ENCODE assay signal across 25 mouse cellular contexts in the genomic region with DNA sequence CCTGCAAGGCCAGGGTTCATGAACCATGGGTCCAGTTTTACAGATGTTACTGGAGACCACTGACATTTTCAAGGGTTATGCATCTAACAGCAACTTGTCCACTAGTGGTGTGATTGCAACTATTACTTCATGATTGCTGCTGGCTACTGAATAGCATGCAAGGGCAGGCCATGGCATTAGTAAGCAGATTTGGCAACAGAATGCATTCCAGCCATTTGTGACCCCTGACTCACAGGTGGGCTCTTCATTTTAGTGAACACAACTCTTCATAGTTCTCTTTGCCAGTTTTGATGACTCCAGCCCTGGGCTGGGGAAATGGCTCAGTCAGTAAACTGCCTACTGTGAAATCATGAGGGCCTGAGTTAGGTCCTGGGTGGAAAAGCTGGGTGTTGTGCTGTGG.
DNase-seq lines count a peak whose midpoint lies in the region; ATAC-seq and TF ChIP-seq lines count a peak whose summit lies in the region.
"Had no signal": no experiment of that assay in that cellular context is flagged by ENCODE, and none has a peak within 500 bp of the region (broad histone marks: within the 10 kb centered on the region; RNA-seq: fewer than 3 reads in every experiment).

No protein-coding gene starts in this region.

- peak; percentile 41 for DNase-seq in adrenal gland, adult 2 months
- no peak for DNase-seq in adrenal gland, postnatal 14 days
- DNase-seq in Patski (ENCODE audit: low read depth, low spot score) = no peak
- DNase-seq in gastrocnemius, postnatal 25 days = no peak
- DNase-seq: adrenal gland, postnatal 25 days; cerebellum, adult 18-20 months; cerebellum, adult 9-10 months; cerebellum, postnatal 14 days; gastrocnemius, postnatal 10 days; heart, adult 11 months; kidney, adult 2 months had no signal

- H3K27me3 ChIP-seq in C2C12 (ENCODE audit: control insufficient read depth, insufficient read depth, insufficient read length) (no peaks in the 10 kb centered on the region), Patski (no peaks in the 10 kb centered on the region), myocyte (ENCODE audit: control insufficient read depth, insufficient read depth, insufficient read length) (no peaks in the 10 kb centered on the region)
- H3K27me3 ChIP-seq: embryonic facial prominence, embryonic 12.5 days; embryonic facial prominence, embryonic 15.5 days; forebrain, embryonic 12.5 days; forebrain, embryonic 15.5 days; hindbrain, embryonic 12.5 days; hindbrain, embryonic 15.5 days had no signal

- TF ChIP-seq CTCF in C2C12 (IDR thresholded peaks at IDR 0.05; ENCODE audit: control insufficient read depth, insufficient read depth, insufficient read length) (no peak), Patski (IDR thresholded peaks at IDR 0.05) (no peak)

- no peak overlapping the region for H3ac ChIP-seq in C2C12 (ENCODE audit: control insufficient read depth, insufficient read length, low read depth)
- H3ac ChIP-seq in myocyte (ENCODE audit: control insufficient read depth, insufficient read length) = no peak overlapping the region

- CTCF ChIA-PET in Patski (lab: Charles Lee) = interaction anchor here (0.9 to 2.9 kb wide), 3 partner anchors 16 to 154 kb away, joined by 3 to 11 read pairs (median 3); no protein-coding TSS in a partner anchor

- H3K79me3 ChIP-seq in C2C12 (ENCODE audit: low read depth) = no peaks in the 10 kb centered on the region

- peak; percentile 75 for ATAC-seq in Patski
- ATAC-seq in cerebellum, adult (ENCODE audit: insufficient number of reproducible peaks, low FRiP score, low TSS enrichment) = no peak
- no peak for ATAC-seq in frontal cortex, adult (ENCODE audit: low TSS enrichment)
- ATAC-seq: activated CD4-positive, CD25-positive, alpha-beta regulatory T cell, adult 4 months; forebrain, embryonic 15.5 days; intestine, postnatal 0 days had no signal

- H3K36me3 ChIP-seq in C2C12 (ENCODE audit: control insufficient read depth, insufficient read depth) = no peaks in the 10 kb centered on the region
- no peaks in the 10 kb centered on the region for H3K36me3 ChIP-seq in myocyte (ENCODE audit: control insufficient read depth, insufficient read depth)
- H3K36me3 ChIP-seq: embryonic facial prominence, embryonic 12.5 days; embryonic facial prominence, embryonic 15.5 days; forebrain, embryonic 12.5 days; forebrain, embryonic 15.5 days; hindbrain, embryonic 12.5 days; hindbrain, embryonic 15.5 days had no signal

- H3K4me2 ChIP-seq in myocyte (ENCODE audit: low read depth) = no peak overlapping the region
- H3K4me2 ChIP-seq: embryonic facial prominence, embryonic 12.5 days; embryonic facial prominence, embryonic 15.5 days; forebrain, embryonic 12.5 days; forebrain, embryonic 15.5 days; heart, embryonic 11.5 days; hindbrain, embryonic 12.5 days; hindbrain, embryonic 15.5 days had no signal

- H3K4me3 ChIP-seq in C2C12 (ENCODE audit: insufficient read depth, poor library complexity, severe bottlenecking) (no peak overlapping the region), myocyte (no peak overlapping the region)
- H3K4me3 ChIP-seq: embryonic facial prominence, embryonic 12.5 days; embryonic facial prominence, embryonic 15.5 days; erythroblast, embryonic 14.5 days; forebrain, embryonic 12.5 days; forebrain, embryonic 15.5 days; hindbrain, embryonic 12.5 days; hindbrain, embryonic 15.5 days had no signal

- no peaks in the 10 kb centered on the region for H3K79me2 ChIP-seq in C2C12 (ENCODE audit: control insufficient read depth, insufficient read depth)
- no peaks in the 10 kb centered on the region for H3K79me2 ChIP-seq in myocyte (ENCODE audit: control insufficient read depth, insufficient read depth)

- no peak for TF ChIP-seq POLR2A in myocyte (IDR thresholded peaks at IDR 0.05; ENCODE audit: insufficient read length, low read depth)

- in situ Hi-C loops in Patski (cut with MboI; ENCODE audit: low pct_unique_long_range_greater_than_20kb) = no loop called here

- POLR2A ChIA-PET in Patski (lab: Charles Lee) = no interaction called here

TF ChIP-seq in C2C12, 6 proteins besides CTCF, POLR2A, EP300 and RAD21:
- TF ChIP-seq CEBPB (IDR thresholded peaks at IDR 0.05; ENCODE audit: low read depth) (peak; percentile 58), MYOD1 (IDR thresholded peaks at IDR 0.05; ENCODE audit: control insufficient read depth, insufficient read length, low read depth) (no peak), MAX (IDR thresholded peaks at IDR 0.05) (peak; percentile 45), FOSL1 (IDR thresholded peaks at IDR 0.05; ENCODE audit: insufficient read depth, low read length, poor library complexity, severe bottlenecking) (no peak)
TF ChIP-seq in C2C12: peak in this region for 2.

TF ChIP-seq in myocyte, 11 proteins besides CTCF, POLR2A, EP300 and RAD21:
- TF ChIP-seq MYOD1 (IDR thresholded peaks at IDR 0.05; ENCODE audit: control insufficient read depth in 1 of 3, insufficient read length in 2 of 3, low read depth in 2 of 3) = no peak
- no peak for TF ChIP-seq REST (IDR thresholded peaks at IDR 0.05; ENCODE audit: insufficient read depth, insufficient read length)
- peak; percentile 85 for TF ChIP-seq CEBPB (IDR thresholded peaks at IDR 0.05; ENCODE audit: insufficient read depth, poor library complexity, severe bottlenecking)
